Mouse (Mus musculus) hindbrain, embryonic 10.5 days (tissue): ENCODE measurements around the gene Strn3. TPM values are rescaled to one million over a fixed set of nuclear protein-coding genes. Genes with fewer than 3 reads are reported as not detected.

Experiments used
- DNase-seq: peaks from one replicate; pipeline ENCODE4 v3.0.0-alpha.2; 2017; ENCODE audit warnings: low spot score
- H3K27ac ChIP-seq: fragments of 300-500 bp; sonication (generic); 2 replicates; pipeline ENCODE4 v1.5.1; 2016; ENCODE audit warnings: mild to moderate bottlenecking, moderate library complexity
- H3K27me3 ChIP-seq: fragments of 300-500 bp; sonication (generic); 2 replicates; pipeline ENCODE4 v1.6.1; 2016; ENCODE audit warnings: mild to moderate bottlenecking; ENCODE audit not compliant: poor library complexity, insufficient read depth, severe bottlenecking
- H3K36me3 ChIP-seq: fragments of 300-500 bp; sonication (generic); 2 replicates; pipeline ENCODE4 v1.6.1; 2016; ENCODE audit warnings: mild to moderate bottlenecking, moderate library complexity
- H3K4me1 ChIP-seq: fragments of 300-500 bp; sonication (generic); replicated peaks from 2 replicates; pipeline ENCODE4 v1.6.1; 2016; ENCODE audit warnings: mild to moderate bottlenecking
- H3K4me3 ChIP-seq: fragments of 300-500 bp; sonication (generic); 2 replicates; pipeline ENCODE4 v1.5.1; 2016; ENCODE audit warnings: mild to moderate bottlenecking, moderate library complexity
- H3K9me3 ChIP-seq: fragments of 300-500 bp; sonication (generic); 2 replicates; pipeline ENCODE4 v1.6.1; 2016; ENCODE audit warnings: mild to moderate bottlenecking, moderate library complexity
- WGBS: fragments of 180-500 bp; shearing (Covaris S2); methylation state at CpG from one replicate; pipeline ENCODE4 v1.1.7; 2016; 5-methylcytosine and 5-hydroxymethylcytosine counted together
- polyA plus RNA-seq: library from polyadenylated mRNA; unstranded; fragments of >200 nt; fragmentation: Nextera tagmentation; extraction: Ambion mirVana; gene quantifications from 2 replicates; pipeline ENCODE4 v1.2.1, GENCODE M21; 2016

Gene Strn3
- 39.2 and 41.6 TPM in 2 replicates for polyA plus RNA-seq

- no peaks in the 10 kb centered on the region for H3K27me3 ChIP-seq
- no peaks in the 10 kb centered on the region for H3K9me3 ChIP-seq
- DNase-seq = peak; percentile 97
- H3K4me3 ChIP-seq = peak within 1 kb of the TSS; percentile 97
- WGBS = under 1% methylated on average over 55 of the region's 56 CpGs
- no peaks in the 10 kb centered on the region for H3K36me3 ChIP-seq
- peaks cover 30% of the 10 kb centered on the region for H3K4me1 ChIP-seq
- H3K27ac ChIP-seq = peak within 1 kb of the TSS; percentile 100
Observed at GRCm38 (mm10) chr12:51691845-51692632, at the start of gene Strn3. TSS of gene Strn3 (minus strand) at chr12:51691897.

GRCm38 (mm10) chr12:51736807-51737206 lies 45.1 kb upstream of the Strn3 start:
- H3K36me3 ChIP-seq = peaks cover 24% of the 10 kb centered on the region
- H3K27ac ChIP-seq = no peak overlapping the region
- H3K4me3 ChIP-seq = no peak overlapping the region
- no peaks in the 10 kb centered on the region for H3K27me3 ChIP-seq
- H3K4me1 ChIP-seq = 0 out of 2 replicates have a peak, but pooled peaks cover 4% of the 10 kb centered on the region
- no peaks in the 10 kb centered on the region for H3K9me3 ChIP-seq
- DNase-seq = no peak
- 47% methylated on average over 1 of the region's 1 CpGs for whole genome bisulfite sequencing

- H3K4me3 ChIP-seq = no peak overlapping the region
- no peak for DNase-seq
- H3K27me3 ChIP-seq = no peaks in the 10 kb centered on the region
- 89% methylated on average over 3 of the region's 3 CpGs for WGBS
- no peaks in the 10 kb centered on the region for H3K9me3 ChIP-seq
- H3K36me3 ChIP-seq = peaks cover 20% of the 10 kb centered on the region
- H3K4me1 ChIP-seq = 0 out of 2 replicates have a peak, but pooled peaks cover 4% of the 10 kb centered on the region
- no peak overlapping the region for H3K27ac ChIP-seq
Observed at GRCm38 (mm10) chr12:51736381-51736780, 44.7 kb upstream of the Strn3 start.

GRCm38 (mm10) chr12:51735840-51736271 lies 44.2 kb upstream of the Strn3 start:
- Histone ChIP-seq H3K27me3 (no peaks in the 10 kb centered on the region), H3K9me3 (no peaks in the 10 kb centered on the region), H3K27ac (no peak overlapping the region), H3K4me1 (0 out of 2 replicates have a peak, but pooled peaks cover 4% of the 10 kb centered on the region), H3K4me3 (no peak overlapping the region), H3K36me3 (peaks cover 17% of the 10 kb centered on the region)
- no peak for DNase-seq
- WGBS = 69% methylated on average over 7 of the region's 7 CpGs

- Histone ChIP-seq H3K27ac (no peak overlapping the region), H3K4me3 (no peak overlapping the region), H3K36me3 (peaks cover 18% of the 10 kb centered on the region), H3K4me1 (0 out of 2 replicates have a peak, but pooled peaks cover 4% of the 10 kb centered on the region), H3K9me3 (no peaks in the 10 kb centered on the region), H3K27me3 (no peaks in the 10 kb centered on the region)
- WGBS = 84% methylated on average over 14 of the region's 14 CpGs
- no peak for DNase-seq
Observed at GRCm38 (mm10) chr12:51734605-51735211, 43.0 kb upstream of the Strn3 start.

- Histone ChIP-seq H3K9me3 (no peaks in the 10 kb centered on the region), H3K4me1 (no peaks in the 10 kb centered on the region), H3K4me3 (no peak overlapping the region), H3K36me3 (peaks cover 30% of the 10 kb centered on the region), H3K27me3 (no peaks in the 10 kb centered on the region), H3K27ac (no peak overlapping the region)
- WGBS = 94% methylated on average over 9 of the region's 9 CpGs
- no peak for DNase-seq
Observed at GRCm38 (mm10) chr12:51729827-51730226, 38.1 kb upstream of the Strn3 start.

- H3K4me1 ChIP-seq = no peaks in the 10 kb centered on the region
- WGBS = 83% methylated on average over 11 of the region's 11 CpGs
- H3K36me3 ChIP-seq = peaks cover 33% of the 10 kb centered on the region
- H3K9me3 ChIP-seq = no peaks in the 10 kb centered on the region
- no peak overlapping the region for H3K27ac ChIP-seq
- no peak overlapping the region for H3K4me3 ChIP-seq
- H3K27me3 ChIP-seq = no peaks in the 10 kb centered on the region
- DNase-seq = no peak
Observed at GRCm38 (mm10) chr12:51729058-51729457, 37.4 kb upstream of the Strn3 start.

GRCm38 (mm10) chr12:51721836-51722235 lies 30.1 kb upstream of the Strn3 start:
- 93% methylated on average over 8 of the region's 8 CpGs for WGBS
- no peak for DNase-seq
- H3K4me3 ChIP-seq = no peak overlapping the region
- no peaks in the 10 kb centered on the region for H3K27me3 ChIP-seq
- no peaks in the 10 kb centered on the region for H3K9me3 ChIP-seq
- H3K27ac ChIP-seq = no peak overlapping the region
- H3K4me1 ChIP-seq = no peaks in the 10 kb centered on the region
- peaks cover 50% of the 10 kb centered on the region for H3K36me3 ChIP-seq

GRCm38 (mm10) chr12:51718617-51719016 lies 26.9 kb upstream of the Strn3 start:
- Histone ChIP-seq H3K4me3 (no peak overlapping the region), H3K36me3 (peaks cover 35% of the 10 kb centered on the region), H3K27me3 (no peaks in the 10 kb centered on the region), H3K27ac (no peak overlapping the region), H3K9me3 (no peaks in the 10 kb centered on the region), H3K4me1 (no peaks in the 10 kb centered on the region)
- 95% methylated on average over 6 of the region's 6 CpGs for WGBS
- no peak for DNase-seq

- H3K9me3 ChIP-seq = no peaks in the 10 kb centered on the region
- H3K36me3 ChIP-seq = peaks cover 8% of the 10 kb centered on the region; the same call in 1 of the 2 replicates
- WGBS = 66% methylated on average over 1 of the region's 1 CpGs
- DNase-seq = no peak
- H3K27ac ChIP-seq = no peak overlapping the region
- no peak overlapping the region for H3K4me3 ChIP-seq
- no peaks in the 10 kb centered on the region for H3K27me3 ChIP-seq
- H3K4me1 ChIP-seq = peaks cover 10% of the 10 kb centered on the region; the same call in 1 of the 2 replicates
Observed at GRCm38 (mm10) chr12:51712685-51713084, 21.0 kb upstream of the Strn3 start.

- no peak for DNase-seq
- Histone ChIP-seq H3K36me3 (0 out of 2 replicates have a peak, but pooled peaks cover 4% of the 10 kb centered on the region), H3K9me3 (no peaks in the 10 kb centered on the region), H3K4me1 (peaks cover 10% of the 10 kb centered on the region; the same call in 1 of the 2 replicates), H3K4me3 (no peak overlapping the region), H3K27ac (no peak overlapping the region), H3K27me3 (no peaks in the 10 kb centered on the region)
- 69% methylated on average over 5 of the region's 5 CpGs for WGBS
Observed at GRCm38 (mm10) chr12:51710154-51710553, 18.5 kb upstream of the Strn3 start.

GRCm38 (mm10) chr12:51709741-51710140 lies 18.0 kb upstream of the Strn3 start:
- no peaks in the 10 kb centered on the region for H3K27me3 ChIP-seq
- 0 out of 2 replicates have a peak, but pooled peaks cover 4% of the 10 kb centered on the region for H3K36me3 ChIP-seq
- H3K4me1 ChIP-seq = peaks cover 10% of the 10 kb centered on the region; the same call in 1 of the 2 replicates
- no peak for DNase-seq
- no peak overlapping the region for H3K27ac ChIP-seq
- WGBS = 69% methylated on average over 3 of the region's 3 CpGs
- H3K9me3 ChIP-seq = no peaks in the 10 kb centered on the region
- H3K4me3 ChIP-seq = no peak overlapping the region
